Mouse (Mus musculus): ENCODE results near the gene Id1. TPM values are rescaled to one million over a fixed set of nuclear protein-coding genes. Genes with fewer than 3 reads are reported as not detected.

The Id1 gene
- polyA plus RNA-seq, 1 experiment from 2014 or later: 87.7 TPM

GRCm38 (mm10) chr2:152756474-152757393, 20.7 kb downstream of the Id1 start:
- no peak for ATAC-seq (ENCODE audit: insufficient number of reproducible peaks, low FRiP score)
- Histone ChIP-seq H3K27ac (ENCODE audit: poor library complexity, severe bottlenecking) (no peak overlapping the region), H3K9me3 (replicated peaks) (no peaks in the 10 kb centered on the region), H3K4me2 (no peak overlapping the region), H3K4me1 (replicated peaks) (peaks cover 30% of the 10 kb centered on the region), H3K9ac (no peak overlapping the region), H3K4me3 (no peak overlapping the region), H3K27me3 (replicated peaks) (peaks cover 2% of the 10 kb centered on the region; the same call in 1 of the 2 replicates), H3K36me3 (no peaks in the 10 kb centered on the region)
- 75% methylated on average over 17 of the region's 17 CpGs for WGBS

GRCm38 (mm10) chr2:152757478-152757877, 21.4 kb downstream of the Id1 start:
- Histone ChIP-seq H3K27ac (ENCODE audit: poor library complexity, severe bottlenecking) (no peak overlapping the region), H3K36me3 (no peaks in the 10 kb centered on the region), H3K4me2 (no peak overlapping the region), H3K4me3 (no peak overlapping the region), H3K4me1 (replicated peaks) (peaks cover 30% of the 10 kb centered on the region), H3K9ac (no peak overlapping the region), H3K9me3 (replicated peaks) (no peaks in the 10 kb centered on the region), H3K27me3 (replicated peaks) (peaks cover 2% of the 10 kb centered on the region; the same call in 1 of the 2 replicates)
- no peak for ATAC-seq (ENCODE audit: insufficient number of reproducible peaks, low FRiP score)
- 66% methylated on average over 2 of the region's 2 CpGs for whole genome bisulfite sequencing

- Histone ChIP-seq H3K27me3 (replicated peaks) (peaks cover 2% of the 10 kb centered on the region; the same call in 1 of the 2 replicates), H3K9ac (no peak overlapping the region), H3K27ac (ENCODE audit: poor library complexity, severe bottlenecking) (no peak overlapping the region; the same call in 1 of the 2 replicates), H3K4me2 (no peak overlapping the region), H3K4me1 (replicated peaks) (peaks cover 30% of the 10 kb centered on the region), H3K36me3 (no peaks in the 10 kb centered on the region), H3K4me3 (no peak overlapping the region), H3K9me3 (replicated peaks) (no peaks in the 10 kb centered on the region)
- ATAC-seq (ENCODE audit: insufficient number of reproducible peaks, low FRiP score): no peak
- 32% methylated on average over 4 of the region's 4 CpGs for WGBS
Measured at GRCm38 (mm10) chr2:152758351-152758750, 22.3 kb downstream of the Id1 start.

- H3K4me3 ChIP-seq: no peak overlapping the region
- H3K4me2 ChIP-seq: no peak overlapping the region
- peaks cover 47% of the 10 kb centered on the region for H3K4me1 ChIP-seq (replicated peaks)
- WGBS: 59% methylated on average over 6 of the region's 6 CpGs
- H3K36me3 ChIP-seq: no peaks in the 10 kb centered on the region
- H3K9ac ChIP-seq: no peak overlapping the region
- no peaks in the 10 kb centered on the region for H3K9me3 ChIP-seq (replicated peaks)
- no peak overlapping the region for H3K27ac ChIP-seq (ENCODE audit: poor library complexity, severe bottlenecking)
- ATAC-seq (ENCODE audit: insufficient number of reproducible peaks, low FRiP score): no peak
- no peaks in the 10 kb centered on the region for H3K27me3 ChIP-seq (replicated peaks)
Measured at GRCm38 (mm10) chr2:152763310-152763709, 27.3 kb downstream of the Id1 start.

- 3% methylated on average over 14 of the region's 14 CpGs for WGBS
- Histone ChIP-seq H3K9me3 (replicated peaks) (no peaks in the 10 kb centered on the region), H3K27me3 (replicated peaks) (no peaks in the 10 kb centered on the region), H3K4me2 (peak overlapping the region; percentile 62), H3K4me1 (replicated peaks) (peaks cover 37% of the 10 kb centered on the region), H3K27ac (ENCODE audit: poor library complexity, severe bottlenecking) (peak overlapping the region; percentile 64), H3K9ac (peak overlapping the region; percentile 42), H3K4me3 (peak overlapping the region; percentile 28; the same call in 1 of the 2 replicates), H3K36me3 (no peaks in the 10 kb centered on the region)
- ATAC-seq (ENCODE audit: insufficient number of reproducible peaks, low FRiP score): peak; percentile 43; the same call in 1 of the 2 replicates
Measured at GRCm38 (mm10) chr2:152764172-152765044, 28.4 kb downstream of the Id1 start.

- Histone ChIP-seq H3K4me3 (no peak overlapping the region), H3K4me1 (replicated peaks) (peaks cover 37% of the 10 kb centered on the region), H3K9ac (no peak overlapping the region), H3K27me3 (replicated peaks) (no peaks in the 10 kb centered on the region), H3K9me3 (replicated peaks) (no peaks in the 10 kb centered on the region), H3K36me3 (no peaks in the 10 kb centered on the region), H3K27ac (ENCODE audit: poor library complexity, severe bottlenecking) (peak overlapping the region; percentile 13; the same call in 1 of the 2 replicates), H3K4me2 (peak overlapping the region; percentile 62)
- ATAC-seq (ENCODE audit: insufficient number of reproducible peaks, low FRiP score): no peak
- WGBS: 22% methylated on average over 7 of the region's 7 CpGs
Measured at GRCm38 (mm10) chr2:152765045-152765674, 29.1 kb downstream of the Id1 start.

- Histone ChIP-seq H3K4me1 (replicated peaks) (peaks cover 37% of the 10 kb centered on the region), H3K36me3 (no peaks in the 10 kb centered on the region), H3K9me3 (replicated peaks) (no peaks in the 10 kb centered on the region), H3K9ac (0 out of 2 replicates have a peak overlapping the region, but pooled peaks have one; percentile 22), H3K4me3 (no peak overlapping the region), H3K27me3 (replicated peaks) (no peaks in the 10 kb centered on the region), H3K27ac (ENCODE audit: poor library complexity, severe bottlenecking) (0 out of 2 replicates have a peak overlapping the region, but pooled peaks have one; percentile 4), H3K4me2 (peak overlapping the region; percentile 54)
- ATAC-seq (ENCODE audit: insufficient number of reproducible peaks, low FRiP score): peak; percentile 73
- WGBS: 10% methylated on average over 25 of the region's 25 CpGs
Measured at GRCm38 (mm10) chr2:152766387-152767123, 30.5 kb downstream of the Id1 start.

GRCm38 (mm10) chr2:152767618-152768271, 31.7 kb downstream of the Id1 start:
- Histone ChIP-seq H3K36me3 (no peaks in the 10 kb centered on the region), H3K4me2 (no peak overlapping the region), H3K4me3 (no peak overlapping the region), H3K9ac (no peak overlapping the region), H3K27me3 (replicated peaks) (no peaks in the 10 kb centered on the region), H3K9me3 (replicated peaks) (no peaks in the 10 kb centered on the region), H3K4me1 (replicated peaks) (peaks cover 37% of the 10 kb centered on the region), H3K27ac (ENCODE audit: poor library complexity, severe bottlenecking) (no peak overlapping the region)
- 52% methylated on average over 12 of the region's 12 CpGs for WGBS
- ATAC-seq (ENCODE audit: insufficient number of reproducible peaks, low FRiP score): no peak

GRCm38 (mm10) chr2:152769677-152770076, 33.6 kb downstream of the Id1 start:
- no peaks in the 10 kb centered on the region for H3K9me3 ChIP-seq (replicated peaks)
- no peak overlapping the region for H3K4me2 ChIP-seq
- no peak overlapping the region for H3K4me3 ChIP-seq
- WGBS: 53% methylated on average over 7 of the region's 7 CpGs
- H3K27ac ChIP-seq (ENCODE audit: poor library complexity, severe bottlenecking): no peak overlapping the region
- H3K4me1 ChIP-seq (replicated peaks): peaks cover 25% of the 10 kb centered on the region
- H3K36me3 ChIP-seq: no peaks in the 10 kb centered on the region
- no peak for ATAC-seq (ENCODE audit: insufficient number of reproducible peaks, low FRiP score)
- no peaks in the 10 kb centered on the region for H3K27me3 ChIP-seq (replicated peaks)
- no peak overlapping the region for H3K9ac ChIP-seq

GRCm38 (mm10) chr2:152771571-152771970, 35.5 kb downstream of the Id1 start:
- Histone ChIP-seq H3K27ac (ENCODE audit: poor library complexity, severe bottlenecking) (no peak overlapping the region), H3K9me3 (replicated peaks) (no peaks in the 10 kb centered on the region), H3K27me3 (replicated peaks) (no peaks in the 10 kb centered on the region), H3K4me2 (no peak overlapping the region), H3K4me1 (replicated peaks) (peaks cover 10% of the 10 kb centered on the region), H3K4me3 (no peak overlapping the region), H3K36me3 (no peaks in the 10 kb centered on the region), H3K9ac (no peak overlapping the region)
- 79% methylated on average over 9 of the region's 9 CpGs for WGBS
- ATAC-seq (ENCODE audit: insufficient number of reproducible peaks, low FRiP score): no peak
